Comparison of ENCODE assay signal across 17 mouse cellular contexts in genomic region chr9:55003609-55004008, GRCm38 (mm10). TPM values are rescaled to one million over a fixed set of nuclear protein-coding genes. Genes with fewer than 3 reads are reported as not detected.
"Had no signal": no experiment of that assay in that cellular context is flagged by ENCODE, and none has a peak within 500 bp of the region (broad histone marks: within the 10 kb centered on the region; RNA-seq: fewer than 3 reads in every experiment).

No protein-coding gene starts in this region.

- H3K27me3 ChIP-seq: midbrain, embryonic 13.5 days had no signal

- DNase-seq: kidney, postnatal 10 days; kidney, postnatal 4 days; lung, adult 2 months; lung, postnatal 36 days; right cerebral cortex, postnatal 25 days; thymus, postnatal 14 days had no signal

- ATAC-seq: lung, postnatal 0 days; midbrain, embryonic 13.5 days had no signal

- H3K27ac ChIP-seq: layer of hippocampus, adult 2 months; left cerebral cortex, adult 2 months; limb, embryonic 10.5 days; liver, embryonic 15.5 days; midbrain, embryonic 13.5 days; stomach, postnatal 0 days had no signal

- H3K4me1 ChIP-seq: limb, embryonic 10.5 days; liver, embryonic 15.5 days; midbrain, embryonic 13.5 days had no signal

- H3K36me3 ChIP-seq: limb, embryonic 10.5 days; liver, embryonic 15.5 days; midbrain, embryonic 13.5 days had no signal

- H3K4me3 ChIP-seq: layer of hippocampus, adult 2 months; left cerebral cortex, adult 2 months; limb, embryonic 10.5 days; liver, embryonic 15.5 days; midbrain, embryonic 13.5 days had no signal

- H3K9me3 ChIP-seq: limb, embryonic 10.5 days; liver, embryonic 15.5 days; midbrain, embryonic 13.5 days had no signal

- H3K4me2 ChIP-seq: liver, embryonic 11.5 days; liver, embryonic 15.5 days; midbrain, embryonic 13.5 days had no signal

- H3K9ac ChIP-seq: liver, embryonic 15.5 days; midbrain, embryonic 13.5 days had no signal

RNA-seq across cellular contexts. Expression of gene Chrna3, which starts 22.8 kb away (rescaled TPM):
- total RNA-seq: megakaryocyte progenitor cell, adult 5-6 weeks had no signal
- polyA plus RNA-seq: liver, embryonic 15.5 days had no signal

RNA-seq across cellular contexts. Expression of gene Chrna5, which starts 22.9 kb away (rescaled TPM):
- total RNA-seq: megakaryocyte progenitor cell, adult 5-6 weeks had no signal
- polyA plus RNA-seq: liver, embryonic 11.5 days; lung, adult 2 months had no signal

RNA-seq across cellular contexts. Expression of gene Chrnb4, which starts 45.0 kb away (rescaled TPM):
- total RNA-seq: left cerebral cortex, adult 2 months had no signal
- polyA plus RNA-seq: liver, embryonic 15.5 days had no signal

RNA-seq across cellular contexts. Expression of gene AY074887, which starts 52.8 kb away (rescaled TPM):
- total RNA-seq: layer of hippocampus, adult 2 months; layer of hippocampus, postnatal 25 days; left cerebral cortex, adult 2 months; left cerebral cortex, postnatal 14 days had no signal
- polyA plus RNA-seq: lung, adult 2 months had no signal
